Mouse (Mus musculus) erythroblast, embryonic 14.5 days (primary cell): ENCODE results near the gene Gm13271. TPM values are rescaled to one million over a fixed set of nuclear protein-coding genes. Genes with fewer than 3 reads are reported as not detected.
"Not testable (repeated sequence)": the region's sequence is repeated elsewhere in the genome, so short reads cannot be mapped to it uniquely, and the experiment has no call there.

Experiments used
- H3K27me3 ChIP-seq: 2 replicates; pipeline ENCODE4 v1.6.1; 2012; ENCODE audit warnings: inconsistent platforms; ENCODE audit not compliant: control insufficient read depth
- H3K36me3 ChIP-seq: 2 replicates; pipeline ENCODE4 v1.6.1; 2012; ENCODE audit warnings: mild to moderate bottlenecking, inconsistent platforms; ENCODE audit not compliant: control insufficient read depth
- H3K4me1 ChIP-seq: 2 replicates; pipeline ENCODE4 v1.6.1; 2012; ENCODE audit warnings: inconsistent platforms; ENCODE audit not compliant: control insufficient read depth
- H3K4me3 ChIP-seq: replicated peaks from 2 replicates; pipeline ENCODE3; 2012; ENCODE audit warnings: moderate library complexity, mild to moderate bottlenecking, inconsistent platforms
- H3K9me3 ChIP-seq: 2 replicates; pipeline ENCODE4 v1.6.1; 2012; ENCODE audit warnings: low read length, inconsistent platforms, mixed read lengths; ENCODE audit not compliant: control insufficient read depth
- GATA1 ChIP-seq: IDR thresholded peaks from 2 replicates; pipeline ENCODE4 v1.6.1; 2012; ENCODE audit warnings: low read length, inconsistent platforms, mixed read lengths
- TAL1 ChIP-seq: IDR thresholded peaks from 3 replicates; pipeline ENCODE4 v1.6.1; 2012; ENCODE audit warnings: low read length, inconsistent platforms, mixed read lengths
- polyA plus RNA-seq: library from polyadenylated mRNA; stranded (reverse); fragments of >175 nt; gene quantifications from 2 replicates; pipeline ENCODE4 v1.2.3, GENCODE M21; 2012

The Gm13271 gene
- not detected in 2 replicates for polyA plus RNA-seq

DNA sequence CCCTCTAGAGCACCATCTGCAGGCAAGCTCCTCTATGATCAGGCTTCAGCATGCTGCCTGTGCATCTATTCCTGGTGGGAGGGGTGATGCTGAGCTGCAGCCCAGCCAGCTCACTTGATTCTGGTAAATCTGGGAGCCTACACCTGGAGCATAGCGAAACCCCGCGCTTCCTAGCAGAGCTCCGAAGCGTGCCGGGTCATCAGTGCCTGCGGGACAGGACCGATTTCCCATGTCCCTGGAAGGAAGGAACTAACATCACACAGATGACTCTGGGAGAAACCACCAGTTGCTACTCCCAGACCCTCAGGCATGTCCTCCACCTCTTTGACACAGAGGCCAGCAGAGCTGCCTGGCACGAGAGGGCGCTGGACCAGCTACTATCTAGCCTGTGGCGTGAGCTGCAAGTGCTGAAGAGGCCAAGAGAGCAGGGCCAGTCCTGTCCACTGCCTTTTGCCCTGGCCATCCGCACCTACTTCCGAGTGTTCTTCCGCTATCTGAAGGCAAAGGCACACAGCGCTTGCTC lies at the start of gene Gm13271:
Gene Gm13271, plus strand, starts transcription at position 51 of the 523 bp plus-strand sequence.
- H3K36me3 ChIP-seq, H3K9me3 ChIP-seq, H3K4me1 ChIP-seq, H3K4me3 ChIP-seq: not testable (repeated sequence)
- peaks cover 16% of the 10 kb centered on the region for H3K27me3 ChIP-seq

GRCm38 (mm10) chr4:88705924-88706323 lies 48.7 kb upstream of the Gm13271 start:
- H3K4me3 ChIP-seq, result no peak overlapping the region
- no peaks in the 10 kb centered on the region for H3K36me3 ChIP-seq
- H3K9me3 ChIP-seq, result no peaks in the 10 kb centered on the region
- H3K4me1 ChIP-seq, result no peaks in the 10 kb centered on the region
- TF ChIP-seq TAL1 (no peak), GATA1 (no peak)
- H3K27me3 ChIP-seq, result no peaks in the 10 kb centered on the region

- no peak overlapping the region for H3K4me3 ChIP-seq
- no peaks in the 10 kb centered on the region for H3K4me1 ChIP-seq
- H3K9me3 ChIP-seq, result no peaks in the 10 kb centered on the region
- no peaks in the 10 kb centered on the region for H3K36me3 ChIP-seq
- H3K27me3 ChIP-seq, result no peaks in the 10 kb centered on the region
- TF ChIP-seq GATA1 (no peak), TAL1 (no peak)
Measured at GRCm38 (mm10) chr4:88707128-88707826, 47.4 kb upstream of the Gm13271 start.

DNA sequence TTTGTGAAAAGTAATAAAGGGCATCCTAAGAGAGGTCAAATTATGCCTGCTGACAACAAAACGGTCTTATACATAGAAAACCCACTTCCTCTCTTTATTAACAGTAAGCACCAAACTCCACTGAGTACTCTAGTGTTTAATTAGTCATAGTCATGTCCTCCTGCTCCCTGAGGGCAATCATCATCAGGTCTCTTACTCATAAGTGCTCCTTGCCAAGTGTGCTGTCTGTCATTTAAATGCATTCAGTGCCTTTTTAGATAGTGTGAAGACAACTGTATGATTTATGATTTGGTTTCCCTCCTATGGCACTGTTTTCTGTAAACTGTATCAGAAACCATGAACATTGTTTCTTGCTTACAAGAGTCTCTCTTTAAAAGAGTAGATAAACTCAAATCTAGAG lies 40.4 kb upstream of the Gm13271 start:
- H3K36me3 ChIP-seq, result peaks cover 30% of the 10 kb centered on the region
- peaks cover 8% of the 10 kb centered on the region for H3K4me1 ChIP-seq
- TF ChIP-seq TAL1 (no peak), GATA1 (no peak)
- no peaks in the 10 kb centered on the region for H3K27me3 ChIP-seq
- H3K9me3 ChIP-seq, result no peaks in the 10 kb centered on the region
- no peak overlapping the region for H3K4me3 ChIP-seq

DNA sequence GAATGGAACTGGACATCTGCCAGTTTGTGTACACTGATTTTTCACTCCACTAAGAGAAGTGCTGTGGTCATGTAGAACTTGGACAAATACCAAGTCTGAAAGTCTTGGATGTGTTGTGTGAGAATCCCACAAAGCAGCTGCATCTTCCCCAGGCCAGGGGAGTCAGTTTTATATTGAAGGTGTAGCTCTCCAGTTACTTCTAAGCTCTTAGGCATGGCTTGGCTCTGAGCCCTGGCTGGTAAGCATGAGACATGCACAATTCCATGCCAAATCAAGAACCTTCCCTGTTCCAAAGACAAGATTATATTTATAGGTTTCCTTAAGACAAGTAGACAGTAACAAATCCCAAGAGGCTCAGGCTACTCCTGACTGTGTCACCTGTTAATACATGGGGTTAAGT lies 39.6 kb upstream of the Gm13271 start:
- H3K27me3 ChIP-seq, result no peaks in the 10 kb centered on the region
- H3K4me1 ChIP-seq, result peaks cover 12% of the 10 kb centered on the region
- H3K36me3 ChIP-seq, result peaks cover 32% of the 10 kb centered on the region
- H3K4me3 ChIP-seq, result no peak overlapping the region
- H3K9me3 ChIP-seq, result no peaks in the 10 kb centered on the region
- TF ChIP-seq TAL1 (no peak), GATA1 (no peak)

GRCm38 (mm10) chr4:88718715-88719114 lies 36.0 kb upstream of the Gm13271 start:
- Histone ChIP-seq H3K4me3 (peak overlapping the region; percentile 12), H3K36me3 (peaks cover 41% of the 10 kb centered on the region), H3K9me3 (no peaks in the 10 kb centered on the region), H3K27me3 (no peaks in the 10 kb centered on the region), H3K4me1 (peaks cover 36% of the 10 kb centered on the region)
- TF ChIP-seq TAL1, result no peak
- TF ChIP-seq GATA1, result no peak

DNA sequence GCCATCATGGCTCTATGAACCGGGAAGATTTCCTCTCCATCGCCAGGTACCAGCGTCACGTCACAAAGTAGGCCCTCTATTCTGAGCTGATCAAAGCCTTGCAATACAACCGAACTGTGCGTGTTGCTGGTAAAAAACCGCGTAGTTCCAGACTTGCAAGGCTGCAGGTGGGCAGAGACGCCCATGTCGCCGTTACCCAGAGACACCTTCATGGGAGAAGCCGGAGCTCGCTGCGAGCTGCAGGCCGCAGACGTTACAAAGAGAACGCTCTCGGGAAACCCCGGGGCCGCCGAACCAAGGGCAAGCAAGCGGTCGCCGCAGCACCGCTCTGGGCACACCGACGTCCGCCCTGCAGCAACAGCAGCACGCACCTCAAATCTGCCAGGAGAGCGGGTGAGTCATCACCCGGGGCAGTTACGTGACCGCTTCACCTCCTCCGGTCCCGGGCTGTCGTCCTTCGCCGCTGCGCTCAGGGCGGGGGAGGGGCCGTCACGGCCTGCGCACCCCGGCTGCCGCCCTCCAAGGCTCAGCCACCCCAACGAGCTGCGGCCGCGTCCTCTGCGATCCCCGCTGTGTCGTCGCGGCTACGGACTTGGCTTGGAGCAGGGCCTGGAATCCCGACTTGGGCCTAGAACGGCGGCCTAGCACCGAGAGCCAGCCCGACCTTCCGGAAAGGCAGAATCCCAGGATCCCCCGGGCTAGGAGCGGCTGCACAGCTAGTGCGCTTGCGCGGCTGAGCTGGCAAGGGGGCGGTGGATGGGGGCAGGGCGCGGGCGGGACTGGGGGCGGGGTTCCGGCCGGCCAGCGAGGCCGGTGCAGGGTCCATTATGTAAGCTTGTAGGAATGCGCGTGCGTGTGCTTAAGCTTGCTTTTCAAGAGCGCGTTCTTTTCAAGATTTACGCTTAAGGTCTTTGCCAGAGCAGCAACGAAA lies 32.6 kb upstream of the Gm13271 start, which contains the start of the genes Gm26566 and Klhl9:
Gene Gm26566, plus strand, starts transcription at position 15 of the 931 bp plus-strand sequence.
Gene Klhl9, minus strand, starts transcription at position 675 of the 931 bp plus-strand sequence.
- H3K4me3 ChIP-seq, result peak within 1 kb of the TSS; percentile 88
- H3K27me3 ChIP-seq, result no peaks in the 10 kb centered on the region
- no peaks in the 10 kb centered on the region for H3K9me3 ChIP-seq
- peaks cover 25% of the 10 kb centered on the region for H3K36me3 ChIP-seq
- TF ChIP-seq GATA1 (no peak), TAL1 (no peak)
- peaks cover 36% of the 10 kb centered on the region for H3K4me1 ChIP-seq

DNA sequence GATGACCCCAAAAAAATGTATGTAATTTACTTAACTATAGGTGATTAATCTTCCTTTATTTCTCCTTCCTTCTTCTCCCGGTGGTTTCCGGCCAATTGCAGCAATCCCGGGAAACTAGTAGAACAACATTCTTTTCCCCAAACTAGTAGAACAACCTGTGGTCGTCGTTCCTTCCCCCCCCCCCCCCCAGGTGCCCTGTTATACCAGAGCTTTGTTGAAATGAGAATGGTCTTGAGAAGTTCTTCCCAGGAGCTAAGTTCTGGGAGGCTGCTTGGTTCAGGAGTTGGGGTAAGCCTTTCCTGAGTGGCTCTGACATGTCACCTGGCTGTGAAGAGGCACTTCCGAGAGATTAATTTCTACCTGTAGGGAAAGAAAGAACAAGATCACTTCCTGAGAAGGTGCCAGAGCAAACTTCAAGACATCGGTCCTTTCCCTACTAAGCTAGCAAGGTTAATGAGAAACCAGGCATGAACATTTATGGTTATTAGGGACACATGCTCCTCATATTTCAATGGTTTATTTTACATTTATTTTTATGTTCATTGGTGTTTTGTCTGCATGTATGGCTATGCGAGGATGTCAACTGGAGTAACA lies 31.1 kb upstream of the Gm13271 start:
- H3K27me3 ChIP-seq, result no peaks in the 10 kb centered on the region
- no peak overlapping the region for H3K4me3 ChIP-seq
- no peaks in the 10 kb centered on the region for H3K9me3 ChIP-seq
- TF ChIP-seq TAL1 (no peak), GATA1 (no peak)
- peaks cover 16% of the 10 kb centered on the region for H3K36me3 ChIP-seq
- peaks cover 31% of the 10 kb centered on the region for H3K4me1 ChIP-seq

GRCm38 (mm10) chr4:88726727-88727126 lies 27.9 kb upstream of the Gm13271 start:
- H3K4me3 ChIP-seq, result no peak overlapping the region

More at GRCm38 (mm10) chr4:88726727-88727126, 27.9 kb upstream of the Gm13271 start:
- H3K36me3 ChIP-seq, result no peaks in the 10 kb centered on the region
- no peak for TF ChIP-seq GATA1
- no peak for TF ChIP-seq TAL1
- no peaks in the 10 kb centered on the region for H3K9me3 ChIP-seq
- H3K27me3 ChIP-seq, result no peaks in the 10 kb centered on the region
- H3K4me1 ChIP-seq, result peaks cover 7% of the 10 kb centered on the region
